In the genomic region with DNA sequence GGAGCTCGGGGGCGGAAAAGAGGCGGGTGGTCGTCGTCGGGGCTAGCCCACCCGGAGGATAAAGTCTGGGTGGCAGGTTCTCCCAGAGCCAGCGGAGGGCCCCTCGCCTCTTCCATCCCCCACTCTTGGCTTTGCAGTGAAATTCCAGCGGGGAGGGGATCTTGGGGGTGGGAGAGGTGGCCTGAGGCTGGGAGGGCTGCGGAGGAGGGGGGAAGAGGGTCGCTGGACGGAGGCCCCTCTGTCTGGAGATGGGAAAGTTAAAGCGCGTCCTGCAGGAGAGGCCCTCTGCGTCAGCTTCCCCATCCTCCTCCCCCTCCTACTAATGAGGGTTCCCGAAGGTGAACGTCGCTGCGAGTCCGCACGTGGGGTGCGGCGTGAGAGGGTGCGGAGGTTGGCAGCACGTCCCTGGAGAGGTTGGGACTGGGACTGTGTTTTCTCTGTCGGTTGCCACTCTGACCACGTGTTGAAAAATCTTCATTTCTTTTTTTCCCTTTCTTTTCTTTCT, we compare ENCODE assay signal across 8 mouse cellular contexts. TPM values are rescaled to one million over a fixed set of nuclear protein-coding genes. Genes with fewer than 3 reads are reported as not detected.
DNase-seq lines count a peak whose midpoint lies in the region; ATAC-seq and TF ChIP-seq lines count a peak whose summit lies in the region.

No protein-coding gene starts in this region.

- ATAC-seq in forebrain, embryonic 16.5 days = no peak
- ATAC-seq in intestine, embryonic 15.5 days = peak; percentile 13; the same call in 1 of the 2 replicates

- peak overlapping the region in 1 of 3 experiments; percentile 45 for H3K4me3 ChIP-seq in CH12.LX (replicated peaks in 1 of 3; ENCODE audit: low read depth in 2 of 3, low read length in 2 of 3, poor library complexity in 1 of 3)
- peak overlapping the region; percentile 53 for H3K4me3 ChIP-seq in forebrain, embryonic 16.5 days (replicated peaks; ENCODE audit: low read length)
- peak overlapping the region; percentile 77 for H3K4me3 ChIP-seq in intestine, embryonic 15.5 days (replicated peaks)
- H3K4me3 ChIP-seq in lung, adult 2 months (replicated peaks; ENCODE audit: extremely low read depth, low read depth, low read length) = peak overlapping the region; percentile 27

- in situ Hi-C loops in CH12.LX (cut with MboI; ENCODE audit: low pct_ligation_motif_present, low pct_unique_long_range_greater_than_20kb, low sequenced_read_pairs) = loop anchor here (5.0 kb wide), 1 partner anchor 89 kb away; no protein-coding TSS in a partner anchor

- H3K79me2 ChIP-seq in CH12.LX (replicated peaks; ENCODE audit: control insufficient read depth, extremely low read depth, insufficient read depth, poor library complexity, severe bottlenecking) = peaks cover 23% of the 10 kb centered on the region

- H3K36me3 ChIP-seq in CH12.LX (replicated peaks in 1 of 2; ENCODE audit: control insufficient read depth in 1 of 2, insufficient read depth in 1 of 2, low read length in 1 of 2) = peaks cover 0 to 3% of the 10 kb centered on the region in 2 experiments
- no peaks in the 10 kb centered on the region for H3K36me3 ChIP-seq in forebrain, embryonic 16.5 days (ENCODE audit: control insufficient read depth, insufficient read depth)
- H3K36me3 ChIP-seq in intestine, embryonic 15.5 days = no peaks in the 10 kb centered on the region
- no peaks in the 10 kb centered on the region; the same call in 1 of the 2 replicates for H3K36me3 ChIP-seq in splenic B cell, adult 2 months (ENCODE audit: control insufficient read depth, insufficient read depth, low read length, poor library complexity, severe bottlenecking)

- H3K4me1 ChIP-seq in CH12.LX (ENCODE audit: control insufficient read depth in 1 of 2, insufficient read depth in 2 of 2) = peaks cover 5 to 32% of the 10 kb centered on the region in 2 experiments
- peaks cover 59% of the 10 kb centered on the region for H3K4me1 ChIP-seq in forebrain, embryonic 16.5 days (replicated peaks; ENCODE audit: control insufficient read depth, insufficient read depth, low read length)
- peaks cover 29% of the 10 kb centered on the region for H3K4me1 ChIP-seq in intestine, embryonic 15.5 days (replicated peaks)
- peaks cover 19% of the 10 kb centered on the region for H3K4me1 ChIP-seq in lung, adult 2 months (ENCODE audit: control insufficient read depth, insufficient read depth, low read length)

- H3K27ac ChIP-seq in CH12.LX (ENCODE audit: insufficient read depth, low read depth) = no peak overlapping the region
- H3K27ac ChIP-seq in forebrain, embryonic 16.5 days (ENCODE audit: low read length) = no peak overlapping the region
- peak overlapping the region; percentile 93 for H3K27ac ChIP-seq in intestine, embryonic 15.5 days

- dilution Hi-C loops in CH12.LX (cut with MboI; ENCODE audit: extremely low pct_ligation_motif_present, extremely low pct_unique_long_range_greater_than_20kb, low sequenced_read_pairs) = no loop called here

- peak overlapping the region; percentile 37; the same call in 1 of the 2 replicates for H3K9ac ChIP-seq in CH12.LX (ENCODE audit: insufficient read depth, low read depth)
- 0 out of 2 replicates have a peak overlapping the region, but pooled peaks have one; percentile 25 for H3K9ac ChIP-seq in forebrain, embryonic 16.5 days (replicated peaks; ENCODE audit: low read depth, low read length)
- H3K9ac ChIP-seq in intestine, embryonic 15.5 days = peak overlapping the region; percentile 45

- TF ChIP-seq CTCF in CH12.LX (conservative IDR thresholded peaks at IDR 0.05 in 1 of 2, IDR thresholded peaks at IDR 0.05 in 1 of 2; ENCODE audit: low read depth in 2 of 2, low read length in 2 of 2) = no peak
- no peak for TF ChIP-seq CTCF in lung, adult 2 months (IDR thresholded peaks at IDR 0.05; ENCODE audit: insufficient read depth, low read length)

- peak overlapping the region; percentile 97 for H3K4me2 ChIP-seq in CH12.LX (ENCODE audit: insufficient read depth, low read depth, poor library complexity, severe bottlenecking)
- H3K4me2 ChIP-seq in forebrain, embryonic 16.5 days (ENCODE audit: low read length) = peak overlapping the region; percentile 85
- H3K4me2 ChIP-seq in intestine, embryonic 15.5 days (replicated peaks) = peak overlapping the region; percentile 96

- TF ChIP-seq EP300 in CH12.LX (IDR thresholded peaks at IDR 0.05; ENCODE audit: low read length) = no peak

- TF ChIP-seq POLR2A in CH12.LX (IDR thresholded peaks at IDR 0.05; ENCODE audit: low read depth, low read length) = no peak
- 0 out of 2 replicates have a peak, but pooled peaks have one; percentile 22 for TF ChIP-seq POLR2A in lung, adult 2 months (IDR thresholded peaks at IDR 0.05; ENCODE audit: borderline replicate concordance, extremely low read depth, low read depth, low read length)

- H3K9me3 ChIP-seq in CH12.LX (replicated peaks; ENCODE audit: low read length) = no peaks in the 10 kb centered on the region
- no peaks in the 10 kb centered on the region for H3K9me3 ChIP-seq in forebrain, embryonic 16.5 days (ENCODE audit: control insufficient read depth, low read length)
- no peaks in the 10 kb centered on the region for H3K9me3 ChIP-seq in intestine, embryonic 15.5 days

- TF ChIP-seq RAD21 in CH12.LX (IDR thresholded peaks at IDR 0.05; ENCODE audit: low read depth, low read length) = no peak

- DNase-seq in CH12.LX (ENCODE audit: extremely low read depth) = no peak
- DNase-seq in adrenal gland, adult 18-20 months (ENCODE audit: low spot score in 2 of 2) = peak; percentile 57 to 69
- peak; percentile 37 for DNase-seq in lung, adult 2 months
- peak; percentile 47 for DNase-seq in splenic B cell, adult 2 months (ENCODE audit: low read depth, low spot score)
- no peak for DNase-seq in layer of hippocampus, postnatal 36 days
- no peak for DNase-seq in urinary bladder, postnatal 36 days (ENCODE audit: low spot score in 2 of 2)

- peaks cover 30% of the 10 kb centered on the region for H3K27me3 ChIP-seq in CH12.LX (replicated peaks)
- peaks cover 33% of the 10 kb centered on the region for H3K27me3 ChIP-seq in forebrain, embryonic 16.5 days (replicated peaks; ENCODE audit: control insufficient read depth, insufficient read depth, low read length)
- peaks cover 3% of the 10 kb centered on the region; the same call in 1 of the 2 replicates for H3K27me3 ChIP-seq in intestine, embryonic 15.5 days (replicated peaks)
- H3K27me3 ChIP-seq in splenic B cell, adult 2 months (ENCODE audit: control insufficient read depth, insufficient read depth, low read length, poor library complexity, severe bottlenecking) = peaks cover 5% of the 10 kb centered on the region; the same call in 1 of the 2 replicates

- under 1% methylated on average over 28 of the region's 28 CpGs for WGBS in forebrain, embryonic 16.5 days
- under 1% methylated on average over 25 of the region's 28 CpGs for WGBS in intestine, embryonic 15.5 days
- 1% methylated on average over 28 of the region's 28 CpGs for WGBS in lung, adult 2 months

TF ChIP-seq in CH12.LX, 34 proteins besides CTCF, POLR2A, EP300 and RAD21:
- peak; percentile 84 for TF ChIP-seq MAX (IDR thresholded peaks at IDR 0.05; ENCODE audit: low read length)
- peak; percentile 93 for TF ChIP-seq BHLHE40 (IDR thresholded peaks at IDR 0.05; ENCODE audit: low read depth, low read length)
- TF ChIP-seq CHD2 (IDR thresholded peaks at IDR 0.05; ENCODE audit: low read length) = 0 out of 2 replicates have a peak, but pooled peaks have one; percentile 13
- TF ChIP-seq SMC3 (IDR thresholded peaks at IDR 0.05; ENCODE audit: low read depth, low read length) = no peak
- peak; percentile 51; the same call in 1 of the 2 replicates for TF ChIP-seq MXI1 (IDR thresholded peaks at IDR 0.05; ENCODE audit: low read depth, low read length)
- TF ChIP-seq ELF1 (IDR thresholded peaks at IDR 0.05; ENCODE audit: low read depth, low read length) = no peak
TF ChIP-seq in CH12.LX: peak in this region for 4.

RNA-seq across cellular contexts. Expression of a gene that starts 1.4 kb away (rescaled TPM):
- total RNA-seq in CH12.LX (2012; rRNA removed) = 99.4 and 146 TPM in 2 replicates
- total RNA-seq in CH12.LX (2014; rRNA removed) = 33.5 and 42.4 TPM in 2 replicates
- polyA plus RNA-seq in CH12.LX (2012; ENCODE audit: insufficient read length, low read depth) = 255 and 299 TPM in 2 replicates
- 100 to 1,000 TPM; 471 to 478 TPM for total RNA-seq in adrenal gland, adult 18-20 months (2021)
- 1,169 and 1,368 TPM in 2 replicates for polyA plus RNA-seq in forebrain, embryonic 16.5 days (2015; fragmentation: Nextera tagmentation; extraction: Ambion mirVana)
- 881 and 991 TPM in 2 replicates for polyA plus RNA-seq in intestine, embryonic 15.5 days (2015; fragmentation: Nextera tagmentation; extraction: Ambion mirVana)
- 47.8 and 51.0 TPM in 2 replicates for polyA plus RNA-seq in lung, adult 2 months (2012; rRNA removed)
- 100 to 1,000 TPM; 144 to 150 TPM for total RNA-seq in layer of hippocampus, postnatal 36 days (2021)

RNA-seq across cellular contexts. Expression of a gene that starts 44.0 kb away (rescaled TPM):
- total RNA-seq in CH12.LX (2012; rRNA removed) = 8.9 and 12.4 TPM in 2 replicates
- total RNA-seq in CH12.LX (2014; rRNA removed) = 11.5 and 11.8 TPM in 2 replicates
- 18.6 and 20.8 TPM in 2 replicates for polyA plus RNA-seq in CH12.LX (2012; ENCODE audit: insufficient read length, low read depth)
- total RNA-seq in adrenal gland, adult 18-20 months (2021) = 10 to 100 TPM; 16.5 to 21.9 TPM
- polyA plus RNA-seq in forebrain, embryonic 16.5 days (2015; fragmentation: Nextera tagmentation; extraction: Ambion mirVana) = 8.2 and 9.2 TPM in 2 replicates
- polyA plus RNA-seq in intestine, embryonic 15.5 days (2015; fragmentation: Nextera tagmentation; extraction: Ambion mirVana) = 5.6 and 7.3 TPM in 2 replicates
- polyA plus RNA-seq in lung, adult 2 months (2012; rRNA removed) = 2.7 and 4.1 TPM in 2 replicates
- 10 to 100 TPM; 27.6 to 31.7 TPM for total RNA-seq in layer of hippocampus, postnatal 36 days (2021)

Comparison
In these comparisons a context has a peak if more than half of its experiments do, and no peak if none do; other contexts are left out.
1. DNase-seq: peak in adrenal gland, adult 18-20 months (2 of 2), lung, adult 2 months (single experiment) and splenic B cell, adult 2 months (single experiment); none in CH12.LX (single experiment), layer of hippocampus, postnatal 36 days (0 of 2) and urinary bladder, postnatal 36 days (0 of 2).
2. Peak in every context shown above with its lines, with median percentiles within 50 percentile points of each other: H3K4me2 ChIP-seq and H3K9ac ChIP-seq.